Mouse (Mus musculus): ENCODE measurements around the gene Tet2.

GRCm38 (mm10) chr3:133510368-133510767 lies 34.6 kb downstream of the Tet2 start:
- TF ChIP-seq EP300 (IDR thresholded peaks at IDR 0.05; ENCODE audit: insufficient read depth, low read depth, low read length) (no peak), CTCF (IDR thresholded peaks at IDR 0.05; ENCODE audit: low read depth, low read length) (no peak), POLR2A (IDR thresholded peaks at IDR 0.05; ENCODE audit: insufficient read depth, low read length) (no peak)
